Mouse (Mus musculus) adrenal gland, postnatal 36 days (tissue): ENCODE data around the gene Zer1. TPM values are rescaled to one million over a fixed set of nuclear protein-coding genes. Genes with fewer than 3 reads are reported as not detected.

ENCODE experiments used
- DNase-seq, 2 experiments: peaks; one replicate each; pipeline ENCODE4 v3.0.0; 2021; ENCODE audit warnings: mixed read lengths in 1 of 2
- total RNA-seq, 2 experiments: library from RNA; stranded (reverse); gene quantifications; 2 replicates each; pipeline ENCODE4 v1.2.3; 2021

Gene Zer1
- total RNA-seq, 2 experiments from 2014 or later = 32.0 to 40.7 TPM

DNA sequence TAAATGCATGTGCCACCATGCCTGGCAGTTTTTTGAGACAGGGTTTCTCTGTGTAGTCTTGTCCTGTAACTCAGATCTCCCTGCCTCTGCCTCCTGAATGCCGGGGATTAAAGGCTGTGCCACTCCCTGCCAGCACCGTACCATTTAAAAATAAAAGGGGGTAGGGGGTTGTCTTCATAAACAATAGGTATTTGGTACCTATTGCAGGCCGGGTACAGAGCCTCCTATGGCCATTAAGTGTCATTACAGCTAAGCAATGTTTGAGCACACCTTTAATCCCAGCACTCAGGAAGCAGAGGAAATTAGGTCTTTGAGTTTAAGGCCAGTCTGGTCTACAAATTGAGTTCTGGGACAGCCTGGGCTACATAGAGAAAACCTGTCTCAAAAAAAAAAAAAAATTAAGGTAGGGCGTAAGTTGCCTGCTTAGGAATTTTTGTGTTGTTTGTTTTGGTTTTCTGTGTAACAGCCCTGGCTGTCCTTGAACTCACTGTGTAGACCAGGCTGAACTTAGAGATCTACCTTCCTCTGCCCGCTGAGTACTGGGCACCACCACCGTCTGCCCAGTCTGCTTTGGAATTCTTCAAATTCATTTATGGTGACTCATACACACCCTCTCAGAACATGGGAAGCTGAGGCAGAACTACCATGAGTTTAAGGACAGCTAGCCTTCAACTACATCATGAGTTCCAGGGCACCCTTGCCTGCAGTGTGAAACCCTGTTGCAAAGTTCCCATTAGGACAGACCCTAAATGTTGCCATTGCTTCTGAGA, 72.2 kb downstream of the Zer1 start:
- no peak for DNase-seq

DNA sequence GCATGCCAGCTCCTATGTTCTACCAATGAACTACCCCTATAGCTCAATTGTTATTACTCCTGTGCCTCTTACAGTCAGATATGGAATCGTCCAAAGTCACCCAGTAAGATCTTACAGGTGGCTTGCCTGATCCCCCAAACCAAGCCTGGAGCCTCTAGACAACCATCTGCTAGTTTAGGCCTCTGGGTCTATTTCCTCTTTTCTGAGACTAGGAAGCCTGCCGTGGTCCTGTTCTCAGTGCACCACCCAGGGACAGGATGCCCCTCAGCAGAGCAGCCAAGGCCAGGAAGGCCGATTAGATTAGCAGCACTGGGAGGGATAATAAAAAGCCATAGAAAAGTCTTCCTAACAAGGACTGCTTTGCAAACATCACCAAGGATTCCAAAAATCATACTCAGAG, 74.6 kb downstream of the Zer1 start:
- no peak for DNase-seq

DNA sequence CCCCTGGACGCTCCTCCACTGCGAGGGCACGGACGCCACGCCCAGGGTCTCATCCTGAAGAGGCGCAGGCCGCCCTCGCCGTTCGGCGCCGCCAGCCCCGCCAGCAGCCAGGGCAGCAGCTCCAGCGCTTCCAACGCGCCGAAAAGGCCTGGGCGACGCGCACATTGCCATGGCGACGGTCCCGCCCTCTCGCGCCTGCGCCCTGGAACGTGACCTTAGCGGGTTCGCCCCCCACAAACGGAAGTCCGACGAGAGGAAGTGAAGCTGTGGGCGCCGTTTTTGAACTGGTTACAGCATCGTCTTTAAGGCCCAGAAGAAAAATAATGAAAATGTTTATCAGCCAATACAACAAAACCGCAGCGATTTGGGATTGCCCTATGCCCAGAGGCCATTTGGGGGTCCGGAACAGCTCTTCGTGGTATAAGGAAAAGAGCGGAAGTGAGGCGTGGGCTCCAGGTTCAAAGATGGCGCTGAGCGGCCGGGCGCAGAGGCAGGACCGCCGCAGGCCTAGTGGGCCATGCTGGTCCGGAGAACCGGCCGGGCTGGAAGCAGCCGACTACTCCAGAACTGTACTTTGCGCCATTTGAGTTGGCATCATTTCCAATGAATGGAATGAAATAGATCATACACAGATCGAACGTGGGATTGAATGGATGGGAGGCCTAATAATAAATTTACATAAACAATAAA, 75.5 kb downstream of the Zer1 start, which contains the start of gene Wdr34:
Wdr34 (minus strand) TSS at position 183 of the 690 bp plus-strand sequence.
- peak; percentile 99 for DNase-seq

DNA sequence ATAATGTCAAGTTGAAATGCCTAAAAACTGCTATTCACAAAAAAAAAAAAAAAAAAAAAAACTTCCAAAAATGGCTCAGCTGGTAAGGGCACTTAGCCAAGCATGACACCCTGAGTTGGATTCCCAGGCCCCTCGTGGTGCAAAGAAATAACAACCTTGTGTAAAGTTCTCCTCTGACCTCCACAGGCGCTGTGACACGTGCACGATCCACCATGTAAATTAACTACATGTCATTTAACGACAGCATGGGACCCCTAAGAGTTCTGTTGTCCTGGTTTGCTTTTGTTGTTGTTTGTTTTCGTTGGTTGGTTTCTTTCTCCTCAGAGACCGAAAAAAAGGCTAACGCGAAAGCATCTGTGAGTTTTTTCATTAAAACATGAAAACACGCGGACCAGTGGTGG, 76.3 kb downstream of the Zer1 start:
- no peak for DNase-seq

Other genes starting within 250 kb of the Zer1 start
- gene Odf2, start 235.4 kb downstream of the Zer1 start, total RNA-seq = 10 to 100 TPM; 35.4 to 36.0 TPM
- gene Gle1, start 189.2 kb downstream of the Zer1 start, total RNA-seq = 10 to 100 TPM; 29.8 to 32.1 TPM
- 100 to 1,000 TPM; 197 to 273 TPM for gene Sptan1, start 159.0 kb downstream of the Zer1 start, total RNA-seq
- gene Wdr34, start 75.7 kb downstream of the Zer1 start, total RNA-seq = 10 to 100 TPM; 15.8 to 20.9 TPM
- gene Set, start 67.2 kb downstream of the Zer1 start, total RNA-seq = 100 to 1,000 TPM; 255 to 277 TPM
- gene Pkn3, start 46.9 kb downstream of the Zer1 start, total RNA-seq = 1 to 10 TPM; 5.5 to 6.3 TPM
- gene Zdhhc12, start 30.9 kb downstream of the Zer1 start, total RNA-seq = 10 to 100 TPM; 16.2 to 25.8 TPM
- gene Tbc1d13, start 9.2 kb upstream of the Zer1 start, total RNA-seq = 10 to 100 TPM; 49.3 to 56.3 TPM
- 10 to 100 TPM; 33.0 to 44.2 TPM for gene Endog, start 46.9 kb upstream of the Zer1 start, total RNA-seq
- gene Spout1, start 53.9 kb upstream of the Zer1 start, total RNA-seq = 10 to 100 TPM; 22.4 to 26.0 TPM
- gene Kyat1, start 81.3 kb upstream of the Zer1 start, total RNA-seq = 10 to 100 TPM; 20.7 to 28.2 TPM
- gene Lrrc8a, start 113.1 kb upstream of the Zer1 start, total RNA-seq = 10 to 100 TPM; 57.6 to 75.2 TPM
- gene Gm28035, start 116.0 kb upstream of the Zer1 start, total RNA-seq = 1 to 10 TPM; 1.3 to 2.1 TPM
- gene Phyhd1, start 141.6 kb upstream of the Zer1 start, total RNA-seq = 10 to 100 TPM; 15.3 to 19.5 TPM
- gene Gm28038, start 156.5 kb upstream of the Zer1 start, total RNA-seq = not detected
- 10 to 100 TPM; 42.8 to 51.3 TPM for gene Dolk, start 161.7 kb upstream of the Zer1 start, total RNA-seq
- gene Nup188, start 161.8 kb upstream of the Zer1 start, total RNA-seq = 10 to 100 TPM; 33.9 to 35.9 TPM
- 10 to 100 TPM; 68.2 to 69.5 TPM for gene Sh3glb2, start 234.8 kb upstream of the Zer1 start, total RNA-seq
- gene Miga2, start 239.6 kb upstream of the Zer1 start, total RNA-seq = 10 to 100 TPM; 72.9 to 89.7 TPM